Mouse (Mus musculus) liver, postnatal 0 days (tissue): ENCODE measurements at regions not wholly inside any gene's neighbourhood (a gene's known extent, or its start where the extent isn't known, plus 50 kb on each side); places are given as distances from the start of the nearest gene placed in this dataset.
A peak's percentile ranks its signal among the peaks of the same experiment; 100 is the strongest.

Experiments used
- ATAC-seq: fragments of 200-750 bp; cut with Nextera tagmentation; 2 replicates; pipeline ENCODE4 v1.8.0; 2017; ENCODE audit warnings: mild to moderate bottlenecking, moderate library complexity
- DNase-seq: peaks from one replicate; pipeline ENCODE4 v3.0.0-alpha.2; 2016
- H3K27ac ChIP-seq: fragments of 300-500 bp; sonication (generic); 2 replicates; pipeline ENCODE4 v1.5.1; 2014; ENCODE audit warnings: antibody characterized with exemption, moderate library complexity, mild to moderate bottlenecking, low read depth
- H3K27me3 ChIP-seq: fragments of 300-500 bp; sonication (generic); 2 replicates; pipeline ENCODE4 v1.6.1; 2014; ENCODE audit warnings: low read length, control low read depth, mixed read lengths; ENCODE audit not compliant: insufficient read depth
- H3K36me3 ChIP-seq: fragments of 300-500 bp; sonication (generic); replicated peaks from 2 replicates; pipeline ENCODE4 v1.6.1; 2014; ENCODE audit warnings: mild to moderate bottlenecking, control low read depth, low read length, moderate library complexity, mixed read lengths; ENCODE audit not compliant: insufficient read depth
- H3K4me1 ChIP-seq: fragments of 300-500 bp; sonication (generic); 2 replicates; pipeline ENCODE4 v1.6.1; 2014; ENCODE audit warnings: antibody characterized with exemption, mild to moderate bottlenecking, control low read depth; ENCODE audit not compliant: insufficient read depth
- H3K4me2 ChIP-seq: fragments of 300-500 bp; sonication (generic); 2 replicates; pipeline ENCODE4 v1.6.1; 2014; ENCODE audit warnings: low read depth, mild to moderate bottlenecking, low read length, moderate library complexity, mixed read lengths
- H3K4me3 ChIP-seq: fragments of 300-500 bp; sonication (generic); 2 replicates; pipeline ENCODE4 v1.5.1; 2014; ENCODE audit warnings: low read depth, low read length
- H3K9ac ChIP-seq: fragments of 300-500 bp; sonication (generic); replicated peaks from 2 replicates; pipeline ENCODE4 v1.6.1; 2014; ENCODE audit warnings: mild to moderate bottlenecking, moderate library complexity
- H3K9me3 ChIP-seq: fragments of 300-500 bp; sonication (generic); 2 replicates; pipeline ENCODE4 v1.6.1; 2016; ENCODE audit warnings: mild to moderate bottlenecking, control low read depth, low read length, mixed read lengths
- CTCF ChIP-seq: sonication (generic); IDR thresholded peaks from 2 replicates; pipeline ENCODE4 v1.5.1; 2016; ENCODE audit warnings: antibody characterized with exemption, low read depth
- EP300 ChIP-seq: IDR thresholded peaks from 2 replicates; pipeline ENCODE4 v1.6.1; 2016; ENCODE audit warnings: antibody characterized with exemption, low read depth, mild to moderate bottlenecking
- WGBS: fragments of 180-500 bp; shearing (Covaris S2); extraction: QIAGEN DNeasy Blood & Tissue Kit; methylation state at CpG from one replicate; pipeline ENCODE4 v1.1.7; 2014; ENCODE audit not compliant: insufficient replicate concordance; 5-methylcytosine and 5-hydroxymethylcytosine counted together

- ATAC-seq: no peak
- Histone ChIP-seq H3K4me3 (no peak overlapping the region), H3K27ac (no peak overlapping the region), H3K4me1 (no peaks in the 10 kb centered on the region), H3K4me2 (no peak overlapping the region), H3K27me3 (no peaks in the 10 kb centered on the region), H3K9ac (no peak overlapping the region), H3K36me3 (no peaks in the 10 kb centered on the region), H3K9me3 (no peaks in the 10 kb centered on the region)
- DNase-seq: no peak
- no peak for TF ChIP-seq CTCF
- no peak for TF ChIP-seq EP300
These were observed 132.2 kb downstream of the Nfkbiz start for GRCm38 (mm10) chr16:55706502-55706901.

GRCm38 (mm10) chr16:55698489-55698892 is 140.2 kb downstream of the Nfkbiz start:
- 0 out of 2 replicates have a peak, but pooled peaks cover 3% of the 10 kb centered on the region for H3K4me1 ChIP-seq
- WGBS: 36% methylated on average over 3 of the region's 3 CpGs
- H3K4me3 ChIP-seq: no peak overlapping the region
- no peaks in the 10 kb centered on the region for H3K9me3 ChIP-seq
- H3K36me3 ChIP-seq: no peaks in the 10 kb centered on the region
- peak; percentile 74 for ATAC-seq
- 0 out of 2 replicates have a peak overlapping the region, but pooled peaks have one; percentile 16 for H3K27ac ChIP-seq
- no peak overlapping the region for H3K9ac ChIP-seq
- no peaks in the 10 kb centered on the region for H3K27me3 ChIP-seq
- TF ChIP-seq EP300 (peak; percentile 44), CTCF (peak; percentile 18; the same call in 1 of the 2 replicates)
- no peak overlapping the region for H3K4me2 ChIP-seq
- no peak for DNase-seq

GRCm38 (mm10) chr16:55691069-55691468 is 147.6 kb downstream of the Nfkbiz start:
- Histone ChIP-seq H3K4me1 (no peaks in the 10 kb centered on the region), H3K27ac (no peak overlapping the region), H3K9me3 (no peaks in the 10 kb centered on the region), H3K4me2 (no peak overlapping the region), H3K9ac (no peak overlapping the region), H3K4me3 (no peak overlapping the region), H3K36me3 (no peaks in the 10 kb centered on the region), H3K27me3 (no peaks in the 10 kb centered on the region)
- WGBS: 55% methylated on average over 2 of the region's 2 CpGs
- no peak for TF ChIP-seq CTCF
- TF ChIP-seq EP300: no peak
- peak; percentile 70 for ATAC-seq
- DNase-seq: peak; percentile 47

- no peaks in the 10 kb centered on the region for H3K4me1 ChIP-seq
- H3K27me3 ChIP-seq: no peaks in the 10 kb centered on the region
- no peak for TF ChIP-seq EP300
- no peak for TF ChIP-seq CTCF
- no peak overlapping the region for H3K27ac ChIP-seq
- no peak overlapping the region for H3K4me2 ChIP-seq
- ATAC-seq (no peak), DNase-seq (no peak)
- 77% methylated on average over 1 of the region's 1 CpGs for WGBS
- H3K36me3 ChIP-seq: no peaks in the 10 kb centered on the region
- no peaks in the 10 kb centered on the region for H3K9me3 ChIP-seq
- no peak overlapping the region for H3K4me3 ChIP-seq
- H3K9ac ChIP-seq: no peak overlapping the region
These were observed 174.8 kb downstream of the Nfkbiz start for GRCm38 (mm10) chr16:55663946-55664345.

GRCm38 (mm10) chr16:55636667-55637450 is 201.8 kb downstream of the Nfkbiz start:
- no peak for DNase-seq

DNA sequence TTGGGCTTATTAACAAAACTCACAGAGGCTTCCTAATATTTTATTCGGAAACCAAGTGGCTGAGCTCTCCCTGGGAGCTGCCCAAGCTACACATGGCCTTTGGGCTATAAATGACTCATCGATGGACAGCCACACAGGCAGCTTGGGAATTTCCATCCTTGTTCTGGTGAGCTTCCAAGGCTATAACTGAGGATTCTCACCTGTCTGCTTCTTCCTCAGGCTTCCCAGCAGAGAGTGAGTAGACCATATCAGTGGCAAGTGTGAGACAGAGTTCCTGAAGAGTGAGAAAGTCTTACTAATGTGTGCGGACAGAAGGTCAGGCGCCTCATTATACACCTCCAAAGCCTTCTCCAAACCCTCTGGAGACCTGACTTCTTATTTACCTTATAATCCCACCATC is 202.5 kb downstream of the Nfkbiz start:
- WGBS: 76% methylated on average over 4 of the region's 4 CpGs
- no peak for ATAC-seq
- H3K9me3 ChIP-seq: no peaks in the 10 kb centered on the region

More at GRCm38 (mm10) chr16:55636667-55637450, 201.8 kb downstream of the Nfkbiz start:
- Histone ChIP-seq H3K9me3 (no peaks in the 10 kb centered on the region), H3K4me2 (no peak overlapping the region), H3K36me3 (no peaks in the 10 kb centered on the region), H3K9ac (no peak overlapping the region), H3K27me3 (no peaks in the 10 kb centered on the region), H3K4me1 (no peaks in the 10 kb centered on the region), H3K4me3 (no peak overlapping the region), H3K27ac (no peak overlapping the region)
- no peak for TF ChIP-seq CTCF
- no peak; the same call in 1 of the 2 replicates for TF ChIP-seq EP300
- peak; percentile 43; the same call in 1 of the 2 replicates for ATAC-seq
- 40% methylated on average over 3 of the region's 3 CpGs for WGBS

More for the DNA sequence above, 202.5 kb downstream of the Nfkbiz start:
- no peak for DNase-seq
- Histone ChIP-seq H3K9ac (no peak overlapping the region), H3K4me1 (no peaks in the 10 kb centered on the region), H3K27ac (no peak overlapping the region; the same call in 1 of the 2 replicates), H3K36me3 (no peaks in the 10 kb centered on the region), H3K4me3 (no peak overlapping the region), H3K4me2 (no peak overlapping the region), H3K27me3 (no peaks in the 10 kb centered on the region)
- TF ChIP-seq EP300: no peak
- no peak for TF ChIP-seq CTCF
